Mouse (Mus musculus): ENCODE data around the gene Ube2n. TPM values are rescaled to one million over a fixed set of nuclear protein-coding genes. Genes with fewer than 3 reads are reported as not detected.
A peak's percentile ranks its signal among the peaks of the same experiment; 100 is the strongest.

Gene Ube2n
- polyA plus RNA-seq (2015; fragmentation: Nextera tagmentation; extraction: Ambion mirVana), result 387 and 395 TPM in 2 replicates

GRCm38 (mm10) chr10:95514656-95515292 is at the start of gene Ube2n:
Ube2n (plus strand) TSS chr10:95515145.
- peaks cover 13% of the 10 kb centered on the region for H3K4me1 ChIP-seq (ENCODE audit: control insufficient read depth, insufficient read depth, low read depth, low read length)
- H3K9ac ChIP-seq (ENCODE audit: low read depth, low read length), result peak within 1 kb of the TSS; percentile 83
- peak within 1 kb of the TSS; percentile 71 for H3K4me3 ChIP-seq (ENCODE audit: low read length)
- no peaks in the 10 kb centered on the region for H3K9me3 ChIP-seq (ENCODE audit: control insufficient read depth, low read length)
- H3K36me3 ChIP-seq (ENCODE audit: control insufficient read depth, insufficient read depth, low read length), result no peaks in the 10 kb centered on the region
- under 1% methylated on average over 79 of the region's 81 CpGs for WGBS
- no peaks in the 10 kb centered on the region for H3K27me3 ChIP-seq (replicated peaks; ENCODE audit: control insufficient read depth, insufficient read depth, low read length)
- peak within 1 kb of the TSS; percentile 98 for H3K27ac ChIP-seq (ENCODE audit: low read depth, low read length)
- ATAC-seq, result peak; percentile 97
- H3K4me2 ChIP-seq (ENCODE audit: low read length), result peak within 1 kb of the TSS; percentile 84

- H3K4me1 ChIP-seq (ENCODE audit: control insufficient read depth, insufficient read depth, low read depth, low read length), result no peaks in the 10 kb centered on the region
- H3K36me3 ChIP-seq (ENCODE audit: control insufficient read depth, insufficient read depth, low read length), result no peaks in the 10 kb centered on the region
- no peak overlapping the region for H3K4me3 ChIP-seq (ENCODE audit: low read length)
- no peak overlapping the region for H3K9ac ChIP-seq (ENCODE audit: low read depth, low read length)
- H3K4me2 ChIP-seq (ENCODE audit: low read length), result no peak overlapping the region
- H3K27ac ChIP-seq (ENCODE audit: low read depth, low read length), result no peak overlapping the region
- no peaks in the 10 kb centered on the region for H3K9me3 ChIP-seq (ENCODE audit: control insufficient read depth, low read length)
- ATAC-seq, result no peak
- no peaks in the 10 kb centered on the region for H3K27me3 ChIP-seq (replicated peaks; ENCODE audit: control insufficient read depth, insufficient read depth, low read length)
- WGBS, result 63% methylated on average over 4 of the region's 4 CpGs
Measured at GRCm38 (mm10) chr10:95465485-95465896, 49.5 kb upstream of the Ube2n start.

- Histone ChIP-seq H3K9ac (ENCODE audit: low read depth, low read length) (no peak overlapping the region), H3K9me3 (ENCODE audit: control insufficient read depth, low read length) (no peaks in the 10 kb centered on the region), H3K4me1 (ENCODE audit: control insufficient read depth, insufficient read depth, low read depth, low read length) (no peaks in the 10 kb centered on the region), H3K27me3 (replicated peaks; ENCODE audit: control insufficient read depth, insufficient read depth, low read length) (no peaks in the 10 kb centered on the region), H3K4me3 (ENCODE audit: low read length) (no peak overlapping the region), H3K4me2 (ENCODE audit: low read length) (no peak overlapping the region), H3K27ac (ENCODE audit: low read depth, low read length) (no peak overlapping the region), H3K36me3 (ENCODE audit: control insufficient read depth, insufficient read depth, low read length) (no peaks in the 10 kb centered on the region)
- ATAC-seq, result no peak
- 53% methylated on average over 4 of the region's 4 CpGs for WGBS
Measured at GRCm38 (mm10) chr10:95468894-95469293, 46.1 kb upstream of the Ube2n start.

GRCm38 (mm10) chr10:95471186-95471585 is 43.8 kb upstream of the Ube2n start:
- H3K4me1 ChIP-seq (ENCODE audit: control insufficient read depth, insufficient read depth, low read depth, low read length), result no peaks in the 10 kb centered on the region
- no peak overlapping the region for H3K9ac ChIP-seq (ENCODE audit: low read depth, low read length)
- ATAC-seq, result no peak
- no peak overlapping the region for H3K27ac ChIP-seq (ENCODE audit: low read depth, low read length)
- no peak overlapping the region for H3K4me2 ChIP-seq (ENCODE audit: low read length)
- no peaks in the 10 kb centered on the region for H3K9me3 ChIP-seq (ENCODE audit: control insufficient read depth, low read length)
- no peak overlapping the region for H3K4me3 ChIP-seq (ENCODE audit: low read length)
- WGBS, result 90% methylated on average over 3 of the region's 3 CpGs
- H3K27me3 ChIP-seq (replicated peaks; ENCODE audit: control insufficient read depth, insufficient read depth, low read length), result no peaks in the 10 kb centered on the region
- no peaks in the 10 kb centered on the region for H3K36me3 ChIP-seq (ENCODE audit: control insufficient read depth, insufficient read depth, low read length)

- Histone ChIP-seq H3K27ac (ENCODE audit: low read depth, low read length) (no peak overlapping the region), H3K4me2 (ENCODE audit: low read length) (no peak overlapping the region), H3K27me3 (replicated peaks; ENCODE audit: control insufficient read depth, insufficient read depth, low read length) (no peaks in the 10 kb centered on the region), H3K36me3 (ENCODE audit: control insufficient read depth, insufficient read depth, low read length) (no peaks in the 10 kb centered on the region), H3K4me3 (ENCODE audit: low read length) (no peak overlapping the region), H3K9ac (ENCODE audit: low read depth, low read length) (no peak overlapping the region), H3K9me3 (ENCODE audit: control insufficient read depth, low read length) (no peaks in the 10 kb centered on the region), H3K4me1 (ENCODE audit: control insufficient read depth, insufficient read depth, low read depth, low read length) (no peaks in the 10 kb centered on the region)
- no peak for ATAC-seq
- 83% methylated on average over 11 of the region's 11 CpGs for WGBS
Measured at GRCm38 (mm10) chr10:95471889-95472547, 42.9 kb upstream of the Ube2n start.

GRCm38 (mm10) chr10:95475923-95476322 is 39.0 kb upstream of the Ube2n start:
- H3K27me3 ChIP-seq (replicated peaks; ENCODE audit: control insufficient read depth, insufficient read depth, low read length), result no peaks in the 10 kb centered on the region
- 13% methylated on average over 10 of the region's 10 CpGs for WGBS
- no peak overlapping the region for H3K4me2 ChIP-seq (ENCODE audit: low read length)
- H3K36me3 ChIP-seq (ENCODE audit: control insufficient read depth, insufficient read depth, low read length), result 0 out of 2 replicates have a peak, but pooled peaks cover 2% of the 10 kb centered on the region
- no peak overlapping the region for H3K4me3 ChIP-seq (ENCODE audit: low read length)
- peak; percentile 86 for ATAC-seq
- H3K4me1 ChIP-seq (ENCODE audit: control insufficient read depth, insufficient read depth, low read depth, low read length), result no peaks in the 10 kb centered on the region
- H3K27ac ChIP-seq (ENCODE audit: low read depth, low read length), result no peak overlapping the region
- no peak overlapping the region for H3K9ac ChIP-seq (ENCODE audit: low read depth, low read length)
- H3K9me3 ChIP-seq (ENCODE audit: control insufficient read depth, low read length), result no peaks in the 10 kb centered on the region

- WGBS, result 85% methylated on average over 11 of the region's 11 CpGs
Measured at GRCm38 (mm10) chr10:95477516-95477915, 37.4 kb upstream of the Ube2n start.

GRCm38 (mm10) chr10:95489653-95490052 is 25.3 kb upstream of the Ube2n start:
- no peak overlapping the region for H3K9ac ChIP-seq (ENCODE audit: low read depth, low read length)
- H3K27ac ChIP-seq (ENCODE audit: low read depth, low read length), result no peak overlapping the region
- no peaks in the 10 kb centered on the region for H3K27me3 ChIP-seq (replicated peaks; ENCODE audit: control insufficient read depth, insufficient read depth, low read length)
- no peak overlapping the region for H3K4me2 ChIP-seq (ENCODE audit: low read length)
- ATAC-seq, result no peak
- H3K36me3 ChIP-seq (ENCODE audit: control insufficient read depth, insufficient read depth, low read length), result peaks cover 56% of the 10 kb centered on the region
- H3K9me3 ChIP-seq (ENCODE audit: control insufficient read depth, low read length), result no peaks in the 10 kb centered on the region
- H3K4me3 ChIP-seq (ENCODE audit: low read length), result no peak overlapping the region
- H3K4me1 ChIP-seq (ENCODE audit: control insufficient read depth, insufficient read depth, low read depth, low read length), result no peaks in the 10 kb centered on the region
- WGBS, result 82% methylated on average over 2 of the region's 2 CpGs

More at GRCm38 (mm10) chr10:95477516-95477915, 37.4 kb upstream of the Ube2n start:
- Histone ChIP-seq H3K27ac (ENCODE audit: low read depth, low read length) (no peak overlapping the region), H3K9ac (ENCODE audit: low read depth, low read length) (no peak overlapping the region), H3K4me1 (ENCODE audit: control insufficient read depth, insufficient read depth, low read depth, low read length) (no peaks in the 10 kb centered on the region), H3K36me3 (ENCODE audit: control insufficient read depth, insufficient read depth, low read length) (peaks cover 9% of the 10 kb centered on the region; the same call in 1 of the 2 replicates), H3K9me3 (ENCODE audit: control insufficient read depth, low read length) (no peaks in the 10 kb centered on the region), H3K27me3 (replicated peaks; ENCODE audit: control insufficient read depth, insufficient read depth, low read length) (no peaks in the 10 kb centered on the region), H3K4me3 (ENCODE audit: low read length) (no peak overlapping the region), H3K4me2 (ENCODE audit: low read length) (no peak overlapping the region)
- ATAC-seq, result no peak

- H3K9ac ChIP-seq (ENCODE audit: low read depth, low read length), result no peak overlapping the region
- H3K4me3 ChIP-seq (ENCODE audit: low read length), result no peak overlapping the region
- no peaks in the 10 kb centered on the region for H3K4me1 ChIP-seq (ENCODE audit: control insufficient read depth, insufficient read depth, low read depth, low read length)
- no peak overlapping the region for H3K27ac ChIP-seq (ENCODE audit: low read depth, low read length)
- no peak for ATAC-seq
- no peak overlapping the region for H3K4me2 ChIP-seq (ENCODE audit: low read length)
- H3K27me3 ChIP-seq (replicated peaks; ENCODE audit: control insufficient read depth, insufficient read depth, low read length), result no peaks in the 10 kb centered on the region
- H3K36me3 ChIP-seq (ENCODE audit: control insufficient read depth, insufficient read depth, low read length), result peaks cover 46% of the 10 kb centered on the region
- 91% methylated on average over 5 of the region's 5 CpGs for WGBS
- H3K9me3 ChIP-seq (ENCODE audit: control insufficient read depth, low read length), result no peaks in the 10 kb centered on the region
Measured at GRCm38 (mm10) chr10:95494268-95494667, 20.7 kb upstream of the Ube2n start.

Data from hindbrain, embryonic 16.5 days (tissue).